ENCODE assay signal across 7 mouse cellular contexts in genomic region chr1:160547934-160548876, GRCm38 (mm10).
DNase-seq lines count a peak whose midpoint lies in the region; ATAC-seq and TF ChIP-seq lines count a peak whose summit lies in the region.

No protein-coding gene starts in this region.

- intact Hi-C loops in gastrocnemius, adult 2 months (cut with DNase I), result no loop called here

- H3K9ac ChIP-seq in ES-Bruce4 (ENCODE audit: low read depth, poor library complexity, severe bottlenecking), result no peak overlapping the region
- peak overlapping the region; percentile 16; the same call in 1 of the 2 replicates for H3K9ac ChIP-seq in forebrain, embryonic 15.5 days (replicated peaks)
- no peak overlapping the region for H3K9ac ChIP-seq in liver, embryonic 13.5 days

- peak; percentile 65 for DNase-seq in NIH3T3 (ENCODE audit: low read depth)
- DNase-seq in liver, embryonic 13.5 days, result no peak
- no peak for DNase-seq in gastrocnemius, adult 2 months
- no peak for DNase-seq in kidney, adult 11 months
- DNase-seq in heart, embryonic 10.5 days (ENCODE audit: low spot score), result no peak

- H3K4me3 ChIP-seq in ES-Bruce4 (ENCODE audit: low read depth, low read length), result no peak overlapping the region
- H3K4me3 ChIP-seq in forebrain, embryonic 15.5 days, result no peak overlapping the region
- no peak overlapping the region for H3K4me3 ChIP-seq in liver, embryonic 13.5 days (replicated peaks)
- H3K4me3 ChIP-seq in gastrocnemius, adult 2 months, result no peak overlapping the region
- H3K4me3 ChIP-seq in heart, embryonic 10.5 days, result no peak overlapping the region

- no peak for TF ChIP-seq EP300 in ES-Bruce4 (IDR thresholded peaks at IDR 0.05; ENCODE audit: insufficient read depth, low read depth, low read length)

- ATAC-seq in forebrain, embryonic 15.5 days (replicated peaks), result peak; percentile 75
- ATAC-seq in liver, embryonic 13.5 days (ENCODE audit: low read depth), result peak; percentile 70

- no peaks in the 10 kb centered on the region for H3K9me3 ChIP-seq in ES-Bruce4 (replicated peaks; ENCODE audit: control insufficient read depth, insufficient read depth, low read length, poor library complexity, severe bottlenecking)
- no peaks in the 10 kb centered on the region for H3K9me3 ChIP-seq in forebrain, embryonic 15.5 days
- H3K9me3 ChIP-seq in liver, embryonic 13.5 days (replicated peaks), result no peaks in the 10 kb centered on the region
- no peaks in the 10 kb centered on the region for H3K9me3 ChIP-seq in heart, embryonic 10.5 days

- H3K27me3 ChIP-seq in ES-Bruce4 (ENCODE audit: control insufficient read depth, insufficient read depth, low read length, poor library complexity, severe bottlenecking), result no peaks in the 10 kb centered on the region
- H3K27me3 ChIP-seq in forebrain, embryonic 15.5 days, result no peaks in the 10 kb centered on the region
- no peaks in the 10 kb centered on the region for H3K27me3 ChIP-seq in liver, embryonic 13.5 days
- no peaks in the 10 kb centered on the region for H3K27me3 ChIP-seq in heart, embryonic 10.5 days (ENCODE audit: insufficient read depth, poor library complexity, severe bottlenecking)

- H3K4me1 ChIP-seq in ES-Bruce4 (ENCODE audit: control insufficient read depth, insufficient read depth, low read length), result no peaks in the 10 kb centered on the region
- peaks cover 7% of the 10 kb centered on the region for H3K4me1 ChIP-seq in forebrain, embryonic 15.5 days
- peaks cover 9% of the 10 kb centered on the region for H3K4me1 ChIP-seq in liver, embryonic 13.5 days (replicated peaks)
- peaks cover 2% of the 10 kb centered on the region; the same call in 1 of the 2 replicates for H3K4me1 ChIP-seq in heart, embryonic 10.5 days

- no peaks in the 10 kb centered on the region for H3K36me3 ChIP-seq in ES-Bruce4 (ENCODE audit: control insufficient read depth, insufficient read depth, low read length, poor library complexity, severe bottlenecking)
- no peaks in the 10 kb centered on the region for H3K36me3 ChIP-seq in forebrain, embryonic 15.5 days
- H3K36me3 ChIP-seq in liver, embryonic 13.5 days, result no peaks in the 10 kb centered on the region
- H3K36me3 ChIP-seq in heart, embryonic 10.5 days, result no peaks in the 10 kb centered on the region

- peak overlapping the region; percentile 65 for H3K27ac ChIP-seq in ES-Bruce4 (ENCODE audit: insufficient read depth, low read length)
- peak overlapping the region; percentile 59 for H3K27ac ChIP-seq in forebrain, embryonic 15.5 days (replicated peaks)
- no peak overlapping the region for H3K27ac ChIP-seq in liver, embryonic 13.5 days
- no peak overlapping the region for H3K27ac ChIP-seq in gastrocnemius, adult 2 months
- H3K27ac ChIP-seq in heart, embryonic 10.5 days, result no peak overlapping the region

- TF ChIP-seq POLR2A in ES-Bruce4 (IDR thresholded peaks at IDR 0.05; ENCODE audit: insufficient read depth, low read length), result no peak

- no peak for TF ChIP-seq CTCF in ES-Bruce4 (IDR thresholded peaks at IDR 0.05; ENCODE audit: low read depth, low read length)
- no peak for TF ChIP-seq CTCF in gastrocnemius, adult 2 months (IDR thresholded peaks at IDR 0.05)

- whole genome bisulfite sequencing in forebrain, embryonic 15.5 days, result 25% methylated on average over 4 of the region's 4 CpGs
- 51% methylated on average over 4 of the region's 4 CpGs for WGBS in liver, embryonic 13.5 days (ENCODE audit: insufficient replicate concordance)
- 55% methylated on average over 4 of the region's 4 CpGs for WGBS in heart, embryonic 10.5 days

- H3K4me2 ChIP-seq in forebrain, embryonic 15.5 days (replicated peaks), result no peak overlapping the region
- no peak overlapping the region for H3K4me2 ChIP-seq in liver, embryonic 13.5 days

Comparison
In these comparisons a context has a peak if more than half of its experiments do, and no peak if none do; other contexts are left out.
1. H3K27ac ChIP-seq: peak in ES-Bruce4 (single experiment) and forebrain, embryonic 15.5 days (single experiment); none in liver, embryonic 13.5 days (single experiment), gastrocnemius, adult 2 months (single experiment) and heart, embryonic 10.5 days (single experiment).